Mouse (Mus musculus): Measurements from ENCODE around the gene Rab6b. TPM values are rescaled to one million over a fixed set of nuclear protein-coding genes. Genes with fewer than 3 reads are reported as not detected.

Gene Rab6b
- polyA plus RNA-seq, 1 experiment from 2014 or later, result 1.0 TPM

DNA sequence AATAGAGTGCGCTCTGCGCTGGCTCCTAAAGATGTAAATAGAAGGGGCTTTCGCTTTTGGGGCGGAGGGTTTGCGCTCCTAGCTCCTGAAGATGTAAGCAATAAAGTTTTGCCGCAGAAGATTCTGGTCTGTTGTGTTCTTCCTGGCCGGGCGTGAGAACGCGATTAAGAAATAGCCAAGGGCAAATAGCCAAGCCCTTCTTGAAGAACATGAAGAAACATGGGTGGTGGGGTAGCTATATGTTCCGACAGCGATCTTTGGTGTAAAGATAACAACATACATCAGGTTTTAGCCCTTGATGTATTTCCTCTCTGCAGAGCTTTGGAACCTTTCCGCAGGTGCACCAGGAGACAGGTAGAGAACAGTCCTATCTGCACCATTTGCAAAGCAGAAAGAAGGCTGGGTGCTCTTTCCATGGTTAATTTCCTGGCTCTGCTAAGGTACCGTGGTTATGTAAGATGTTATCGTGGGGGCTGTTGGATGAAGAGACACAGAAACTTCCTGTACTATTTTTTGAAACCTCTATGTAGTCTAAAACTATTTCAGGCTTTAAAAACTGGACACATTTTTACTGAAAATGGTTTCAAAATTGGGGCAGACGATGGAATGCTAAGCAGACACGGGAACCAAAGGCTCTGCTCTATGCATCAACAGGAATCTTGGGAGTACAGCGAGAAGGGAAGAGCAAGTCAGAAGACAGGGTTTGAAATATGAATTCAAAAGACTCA lies 2.5 kb upstream of the Rab6b start:
- no peak overlapping the region for H3K27ac ChIP-seq (replicated peaks in 1 of 2; ENCODE audit: control insufficient read depth in 1 of 2, insufficient read depth in 1 of 2, low read depth in 2 of 2, low read length in 2 of 2)
- 33% methylated on average over 18 of the region's 18 CpGs for WGBS
- H3K27me3 ChIP-seq (ENCODE audit: control insufficient read depth, insufficient read depth, low read length), result peaks cover 41% of the 10 kb centered on the region
- H3K36me3 ChIP-seq (ENCODE audit: control insufficient read depth, insufficient read depth, low read length), result no peaks in the 10 kb centered on the region
- H3K4me1 ChIP-seq (ENCODE audit: control insufficient read depth in 2 of 2, insufficient read depth in 2 of 2, low read length in 2 of 2), result peaks cover 7 to 14% of the 10 kb centered on the region in 2 experiments; a peak in 3 of 4 replicates
- peak overlapping the region; percentile 74 for H3K9ac ChIP-seq (ENCODE audit: low read length)
- H3K4me2 ChIP-seq (ENCODE audit: low read length), result peak overlapping the region; percentile 71
- ATAC-seq (ENCODE audit: insufficient number of reproducible peaks, insufficient read depth, low FRiP score, low read depth), result no peak
- peak overlapping the region; percentile 45 to 51 for H3K4me3 ChIP-seq (ENCODE audit: control insufficient read depth in 1 of 2, insufficient read depth in 1 of 2, low read depth in 1 of 2, low read length in 2 of 2)
- H3K9me3 ChIP-seq (ENCODE audit: control insufficient read depth, low read length), result no peaks in the 10 kb centered on the region

DNA sequence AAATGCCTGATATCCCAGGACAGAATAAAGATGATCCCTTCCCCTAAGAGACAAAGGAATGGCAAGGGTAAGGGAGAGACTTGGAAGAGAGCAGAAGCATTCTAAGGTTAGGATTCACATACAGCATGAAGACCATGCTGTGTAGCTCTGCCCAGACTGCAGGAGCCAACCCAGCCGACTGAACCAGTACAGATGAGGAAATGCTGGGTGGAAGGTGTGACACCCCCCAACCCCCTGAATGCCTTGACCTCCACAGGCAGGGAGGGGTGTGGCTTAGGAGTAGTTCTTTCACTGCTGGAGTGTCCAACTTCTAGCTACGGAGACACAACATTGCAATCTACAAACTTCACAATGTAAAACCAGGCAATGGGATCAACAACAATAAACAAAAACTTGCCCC lies 1.7 kb upstream of the Rab6b start:
- WGBS, result 69% methylated on average over 2 of the region's 2 CpGs
- Histone ChIP-seq H3K9me3 (ENCODE audit: control insufficient read depth, low read length) (no peaks in the 10 kb centered on the region), H3K9ac (ENCODE audit: low read length) (no peak overlapping the region), H3K4me1 (ENCODE audit: control insufficient read depth in 2 of 2, insufficient read depth in 2 of 2, low read length in 2 of 2) (peaks cover 7 to 14% of the 10 kb centered on the region in 2 experiments; a peak in 3 of 4 replicates), H3K4me2 (ENCODE audit: low read length) (no peak overlapping the region), H3K27me3 (ENCODE audit: control insufficient read depth, insufficient read depth, low read length) (peaks cover 49% of the 10 kb centered on the region), H3K27ac (replicated peaks in 1 of 2; ENCODE audit: control insufficient read depth in 1 of 2, insufficient read depth in 1 of 2, low read depth in 2 of 2, low read length in 2 of 2) (no peak overlapping the region), H3K4me3 (ENCODE audit: control insufficient read depth in 1 of 2, insufficient read depth in 1 of 2, low read depth in 1 of 2, low read length in 2 of 2) (no peak overlapping the region), H3K36me3 (ENCODE audit: control insufficient read depth, insufficient read depth, low read length) (no peaks in the 10 kb centered on the region)
- no peak for ATAC-seq (ENCODE audit: insufficient number of reproducible peaks, insufficient read depth, low FRiP score, low read depth)

DNA sequence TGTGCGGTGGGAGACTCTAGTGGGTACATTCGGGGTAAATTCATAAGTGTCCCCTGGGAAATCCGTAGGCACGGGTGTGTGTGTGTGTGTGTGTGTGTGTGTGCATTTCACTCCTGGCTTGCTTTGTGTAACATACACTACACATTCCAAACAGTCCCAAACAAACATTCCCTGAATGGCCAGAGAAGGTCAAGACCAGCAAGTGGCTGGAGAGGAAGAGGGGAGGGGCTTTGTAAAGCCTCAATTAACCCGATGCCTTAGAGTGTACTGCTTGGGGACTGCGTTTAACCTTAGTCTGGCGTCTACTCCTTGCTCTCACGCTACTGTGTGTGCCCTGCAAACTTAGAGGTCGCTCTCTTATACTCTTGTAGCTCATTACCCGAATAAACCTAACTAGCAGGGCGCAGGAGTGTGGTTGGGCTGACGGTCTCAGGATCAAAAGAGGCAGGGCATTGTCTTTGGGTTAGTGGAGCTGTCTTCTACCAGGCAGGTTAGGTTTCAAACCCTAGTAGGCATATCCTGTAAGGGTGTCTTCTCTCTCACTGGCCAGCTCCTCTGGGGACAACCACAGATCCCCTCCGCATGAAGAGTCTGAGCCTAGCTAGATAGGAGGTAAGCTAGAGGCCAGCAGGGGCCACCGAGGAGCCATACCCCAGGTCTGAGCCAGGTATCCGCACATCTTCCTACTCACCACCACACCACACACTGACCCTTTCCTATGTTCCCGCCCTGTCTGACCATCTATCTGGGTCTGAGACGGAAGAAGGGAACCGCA lies 673 bp upstream of the Rab6b start:
- H3K27me3 ChIP-seq (ENCODE audit: control insufficient read depth, insufficient read depth, low read length), result peaks cover 54% of the 10 kb centered on the region
- no peak overlapping the region for H3K27ac ChIP-seq (replicated peaks in 1 of 2; ENCODE audit: control insufficient read depth in 1 of 2, insufficient read depth in 1 of 2, low read depth in 2 of 2, low read length in 2 of 2)
- H3K4me1 ChIP-seq (ENCODE audit: control insufficient read depth in 2 of 2, insufficient read depth in 2 of 2, low read length in 2 of 2), result peaks cover 7 to 14% of the 10 kb centered on the region in 2 experiments; a peak in 3 of 4 replicates
- peak overlapping the region; percentile 54 for H3K9ac ChIP-seq (ENCODE audit: low read length)
- no peaks in the 10 kb centered on the region for H3K9me3 ChIP-seq (ENCODE audit: control insufficient read depth, low read length)
- ATAC-seq (ENCODE audit: insufficient number of reproducible peaks, insufficient read depth, low FRiP score, low read depth), result no peak
- H3K4me2 ChIP-seq (ENCODE audit: low read length), result peak overlapping the region; percentile 71
- H3K36me3 ChIP-seq (ENCODE audit: control insufficient read depth, insufficient read depth, low read length), result no peaks in the 10 kb centered on the region
- H3K4me3 ChIP-seq (ENCODE audit: control insufficient read depth in 1 of 2, insufficient read depth in 1 of 2, low read depth in 1 of 2, low read length in 2 of 2), result peak overlapping the region; percentile 56 to 77
- 18% methylated on average over 18 of the region's 18 CpGs for WGBS

DNA sequence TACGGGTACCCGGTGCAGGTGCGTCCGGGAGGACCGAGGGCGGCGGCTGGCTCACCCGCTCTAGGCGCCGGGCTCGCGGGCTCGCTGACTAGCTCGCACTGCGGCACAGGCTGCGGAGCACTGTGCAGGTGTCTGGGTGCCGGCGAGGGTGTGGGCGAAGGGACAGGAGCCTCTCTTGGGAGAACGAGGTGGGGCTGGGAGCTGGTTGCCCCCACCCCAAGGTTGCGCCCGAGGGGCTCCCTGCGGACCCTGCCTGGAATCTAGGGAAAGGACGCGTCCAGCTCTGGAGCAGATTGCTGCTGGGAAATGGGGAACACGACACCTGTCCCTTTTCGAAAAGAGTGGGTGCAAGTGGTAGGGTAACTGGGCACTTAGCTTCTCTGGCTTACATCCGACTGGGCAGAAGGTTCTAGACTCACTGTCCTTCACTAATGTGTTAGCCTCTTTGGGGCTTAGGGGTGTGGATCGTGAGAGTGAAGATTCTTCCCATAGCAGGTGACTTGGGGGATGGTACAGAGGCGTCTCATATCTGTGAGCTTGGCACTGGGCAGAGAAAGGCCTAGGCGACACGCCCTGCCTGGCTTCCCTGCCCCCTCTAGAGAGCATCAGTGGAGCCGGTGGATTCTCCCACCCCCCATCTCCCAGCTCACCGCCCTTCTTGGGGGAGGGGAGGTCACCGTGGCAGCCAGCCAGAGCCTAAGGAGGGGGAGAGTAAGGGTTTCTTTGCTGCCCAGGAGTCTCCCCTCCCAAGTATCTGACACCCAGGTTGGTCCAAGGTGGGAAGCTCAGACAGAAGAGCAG lies 1.1 kb downstream of the Rab6b start:
- Histone ChIP-seq H3K4me3 (ENCODE audit: control insufficient read depth in 1 of 2, insufficient read depth in 1 of 2, low read depth in 1 of 2, low read length in 2 of 2) (peak overlapping the region; percentile 56 to 77), H3K27me3 (ENCODE audit: control insufficient read depth, insufficient read depth, low read length) (peaks cover 54% of the 10 kb centered on the region), H3K9ac (ENCODE audit: low read length) (peak overlapping the region; percentile 54), H3K4me1 (ENCODE audit: control insufficient read depth in 2 of 2, insufficient read depth in 2 of 2, low read length in 2 of 2) (peaks cover 7 to 14% of the 10 kb centered on the region in 2 experiments; a peak in 3 of 4 replicates), H3K4me2 (ENCODE audit: low read length) (peak overlapping the region; percentile 71), H3K27ac (replicated peaks in 1 of 2; ENCODE audit: control insufficient read depth in 1 of 2, insufficient read depth in 1 of 2, low read depth in 2 of 2, low read length in 2 of 2) (no peak overlapping the region), H3K36me3 (ENCODE audit: control insufficient read depth, insufficient read depth, low read length) (no peaks in the 10 kb centered on the region), H3K9me3 (ENCODE audit: control insufficient read depth, low read length) (no peaks in the 10 kb centered on the region)
- no peak for ATAC-seq (ENCODE audit: insufficient number of reproducible peaks, insufficient read depth, low FRiP score, low read depth)
- 2% methylated on average over 35 of the region's 35 CpGs for WGBS

DNA sequence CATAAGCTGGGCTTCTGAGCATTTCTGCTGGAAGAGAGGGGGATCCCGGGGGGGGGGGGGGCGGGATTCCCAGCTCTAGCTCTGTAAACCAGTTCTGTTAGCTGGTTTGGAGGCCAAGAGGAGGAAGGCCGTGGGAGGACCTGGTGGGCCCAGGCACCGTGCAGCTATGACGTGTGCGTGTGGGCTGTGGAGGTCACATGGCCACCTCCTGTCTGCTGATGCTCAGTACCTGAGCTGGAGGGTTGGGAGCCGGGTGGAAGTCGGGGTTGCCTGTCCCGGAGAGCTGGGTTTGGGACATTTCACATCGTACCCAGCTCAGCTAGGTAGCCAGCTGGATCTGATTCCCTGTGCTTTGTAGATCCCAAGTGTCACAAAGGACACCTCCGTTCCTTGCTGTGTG lies 1.8 kb downstream of the Rab6b start:
- Histone ChIP-seq H3K4me1 (ENCODE audit: control insufficient read depth in 2 of 2, insufficient read depth in 2 of 2, low read length in 2 of 2) (peaks cover 7 to 14% of the 10 kb centered on the region in 2 experiments; a peak in 3 of 4 replicates), H3K4me3 (ENCODE audit: control insufficient read depth in 1 of 2, insufficient read depth in 1 of 2, low read depth in 1 of 2, low read length in 2 of 2) (no peak overlapping the region), H3K27ac (replicated peaks in 1 of 2; ENCODE audit: control insufficient read depth in 1 of 2, insufficient read depth in 1 of 2, low read depth in 2 of 2, low read length in 2 of 2) (no peak overlapping the region), H3K9me3 (ENCODE audit: control insufficient read depth, low read length) (no peaks in the 10 kb centered on the region), H3K27me3 (ENCODE audit: control insufficient read depth, insufficient read depth, low read length) (peaks cover 54% of the 10 kb centered on the region), H3K36me3 (ENCODE audit: control insufficient read depth, insufficient read depth, low read length) (no peaks in the 10 kb centered on the region), H3K9ac (ENCODE audit: low read length) (no peak overlapping the region), H3K4me2 (ENCODE audit: low read length) (no peak overlapping the region)
- ATAC-seq (ENCODE audit: insufficient number of reproducible peaks, insufficient read depth, low FRiP score, low read depth), result no peak
- 46% methylated on average over 11 of the region's 11 CpGs for WGBS

DNA sequence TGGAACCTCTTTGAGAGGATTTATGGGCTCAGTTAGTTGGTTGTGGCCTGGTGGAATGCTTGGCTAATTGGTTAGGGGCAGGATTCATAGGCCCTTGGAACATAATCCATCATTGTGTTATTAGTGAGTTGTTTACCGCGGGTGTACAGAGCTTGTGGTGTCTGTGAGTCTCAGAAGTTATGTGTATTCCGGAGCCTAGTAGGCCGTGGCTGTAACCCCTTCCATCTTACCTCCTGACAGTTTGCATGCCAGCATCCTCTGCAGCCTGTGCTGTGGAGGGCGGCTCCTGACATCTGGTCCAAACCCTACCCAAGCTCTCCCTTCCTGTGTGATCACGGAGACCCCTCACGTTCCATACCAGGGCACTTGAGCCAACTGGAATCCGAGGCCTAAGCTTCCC lies 2.7 kb downstream of the Rab6b start:
- H3K4me1 ChIP-seq (ENCODE audit: control insufficient read depth in 2 of 2, insufficient read depth in 2 of 2, low read length in 2 of 2), result peaks cover 7 to 14% of the 10 kb centered on the region in 2 experiments; a peak in 3 of 4 replicates
- WGBS, result 83% methylated on average over 8 of the region's 8 CpGs

DNA sequence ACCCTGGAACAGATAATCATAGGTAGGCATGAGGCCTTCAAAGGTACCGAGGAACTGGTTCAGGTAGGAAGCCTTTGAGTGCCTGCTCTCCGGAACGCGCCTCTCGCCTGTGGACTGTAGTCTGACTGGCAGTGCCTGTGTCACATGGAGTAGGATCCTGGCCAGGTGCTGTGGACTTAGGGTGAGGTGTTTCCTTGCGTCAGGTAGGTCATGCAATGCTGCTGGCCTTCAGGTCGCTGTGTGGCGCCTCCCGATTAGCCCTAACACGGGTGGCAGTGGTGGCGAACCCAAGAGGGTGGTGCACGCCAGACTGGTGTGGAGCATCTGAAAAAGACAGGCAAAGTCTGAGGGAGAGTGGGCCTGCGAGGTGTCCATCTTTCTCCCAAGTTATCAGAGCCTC lies 3.3 kb downstream of the Rab6b start:
- H3K4me1 ChIP-seq (ENCODE audit: control insufficient read depth in 2 of 2, insufficient read depth in 2 of 2, low read length in 2 of 2), result peaks cover 7 to 14% of the 10 kb centered on the region in 2 experiments; a peak in 3 of 4 replicates
- no peak overlapping the region for H3K4me2 ChIP-seq (ENCODE audit: low read length)
- ATAC-seq (ENCODE audit: insufficient number of reproducible peaks, insufficient read depth, low FRiP score, low read depth), result no peak
- peaks cover 50% of the 10 kb centered on the region for H3K27me3 ChIP-seq (ENCODE audit: control insufficient read depth, insufficient read depth, low read length)
- H3K27ac ChIP-seq (replicated peaks in 1 of 2; ENCODE audit: control insufficient read depth in 1 of 2, insufficient read depth in 1 of 2, low read depth in 2 of 2, low read length in 2 of 2), result no peak overlapping the region
- 85% methylated on average over 13 of the region's 13 CpGs for WGBS
- H3K4me3 ChIP-seq (ENCODE audit: control insufficient read depth in 1 of 2, insufficient read depth in 1 of 2, low read depth in 1 of 2, low read length in 2 of 2), result no peak overlapping the region
- no peak overlapping the region for H3K9ac ChIP-seq (ENCODE audit: low read length)
- H3K36me3 ChIP-seq (ENCODE audit: control insufficient read depth, insufficient read depth, low read length), result no peaks in the 10 kb centered on the region
- H3K9me3 ChIP-seq (ENCODE audit: control insufficient read depth, low read length), result no peaks in the 10 kb centered on the region

More for the DNA sequence above, 2.7 kb downstream of the Rab6b start:
- H3K4me3 ChIP-seq (ENCODE audit: control insufficient read depth in 1 of 2, insufficient read depth in 1 of 2, low read depth in 1 of 2, low read length in 2 of 2), result no peak overlapping the region
- H3K27ac ChIP-seq (replicated peaks in 1 of 2; ENCODE audit: control insufficient read depth in 1 of 2, insufficient read depth in 1 of 2, low read depth in 2 of 2, low read length in 2 of 2), result no peak overlapping the region
- no peak overlapping the region for H3K4me2 ChIP-seq (ENCODE audit: low read length)
- H3K27me3 ChIP-seq (ENCODE audit: control insufficient read depth, insufficient read depth, low read length), result peaks cover 54% of the 10 kb centered on the region
- H3K9me3 ChIP-seq (ENCODE audit: control insufficient read depth, low read length), result no peaks in the 10 kb centered on the region
- no peak for ATAC-seq (ENCODE audit: insufficient number of reproducible peaks, insufficient read depth, low FRiP score, low read depth)
- H3K9ac ChIP-seq (ENCODE audit: low read length), result no peak overlapping the region
- no peaks in the 10 kb centered on the region for H3K36me3 ChIP-seq (ENCODE audit: control insufficient read depth, insufficient read depth, low read length)

Measured in heart, embryonic 14.5 days (tissue).